Mouse (Mus musculus) bone marrow macrophage, adult 2 months (primary cell): Measurements from ENCODE around the gene Mfsd6l.

ENCODE experiments used
- CTCF ChIP-seq: IDR thresholded peaks from 2 replicates; pipeline ENCODE4 v1.5.1; 2012; ENCODE audit warnings: low read depth, mild to moderate bottlenecking, low read length, moderate library complexity
- POLR2A ChIP-seq: IDR thresholded peaks from 2 replicates; pipeline ENCODE4 v1.6.1; 2012; ENCODE audit warnings: mild to moderate bottlenecking, low read depth, low read length, borderline replicate concordance

DNA sequence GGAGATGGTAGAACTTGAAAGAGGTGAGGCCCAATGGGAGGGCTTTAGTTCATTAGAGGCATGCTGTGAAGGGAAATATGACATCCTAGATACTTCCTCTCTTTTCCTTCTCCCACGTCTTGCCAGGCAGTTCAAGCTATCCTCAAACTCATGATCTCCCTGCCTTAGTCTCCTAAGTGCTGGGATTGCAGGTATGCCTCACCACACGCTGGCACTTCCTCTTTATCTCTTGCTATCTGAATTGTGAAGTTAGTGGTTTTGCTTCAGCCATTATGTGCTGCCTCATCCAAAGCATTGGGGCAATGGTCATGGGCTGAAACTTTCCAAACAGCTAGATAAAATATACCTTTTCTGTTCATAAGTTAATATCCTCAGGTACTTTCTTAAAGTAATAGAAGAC is 46.8 kb upstream of the Mfsd6l start:
- TF ChIP-seq POLR2A (no peak), CTCF (no peak)
